Mouse (Mus musculus): ENCODE measurements around the gene Ccnc. TPM values are rescaled to one million over a fixed set of nuclear protein-coding genes. Genes with fewer than 3 reads are reported as not detected.
A peak's percentile ranks its signal among the peaks of the same experiment; 100 is the strongest.
"Not testable (repeated sequence)": the region's sequence is repeated elsewhere in the genome, so short reads cannot be mapped to it uniquely, and the experiment has no call there.

The Ccnc gene
- polyA plus RNA-seq, 1 experiment, result 28.3 TPM

GRCm38 (mm10) chr4:21690221-21690620, 37.3 kb upstream of the Ccnc start:
- peak in 1 of 2 experiments; percentile 12 for DNase-seq
- H3K27me3 ChIP-seq (ENCODE audit: control insufficient read depth, insufficient read depth, low read length), result peaks cover 21% of the 10 kb centered on the region; the same call in 1 of the 2 replicates
- no peaks in the 10 kb centered on the region for H3K4me1 ChIP-seq (ENCODE audit: control insufficient read depth, insufficient read depth, low read length)
- no peak overlapping the region for H3K27ac ChIP-seq (ENCODE audit: insufficient read depth, low read length)
- no peak overlapping the region for H3K4me3 ChIP-seq (replicated peaks; ENCODE audit: insufficient read depth, low read depth, low read length)
- WGBS, result 15% methylated on average over 7 of the region's 7 CpGs
- TF ChIP-seq POLR2A (IDR thresholded peaks at IDR 0.05; ENCODE audit: borderline replicate concordance, insufficient read depth, low read length) (no peak), CTCF (IDR thresholded peaks at IDR 0.05; ENCODE audit: borderline replicate concordance, insufficient read depth, low read depth, low read length) (no peak)

- 29% methylated on average over 7 of the region's 7 CpGs for WGBS
- TF ChIP-seq POLR2A (IDR thresholded peaks at IDR 0.05; ENCODE audit: borderline replicate concordance, insufficient read depth, low read length), result no peak
- peak; percentile 67 for TF ChIP-seq CTCF (IDR thresholded peaks at IDR 0.05; ENCODE audit: borderline replicate concordance, insufficient read depth, low read depth, low read length)
- Histone ChIP-seq H3K4me1 (ENCODE audit: control insufficient read depth, insufficient read depth, low read length) (no peaks in the 10 kb centered on the region), H3K27me3 (ENCODE audit: control insufficient read depth, insufficient read depth, low read length) (no peaks in the 10 kb centered on the region; the same call in 1 of the 2 replicates), H3K4me3 (replicated peaks; ENCODE audit: insufficient read depth, low read depth, low read length) (no peak overlapping the region), H3K27ac (ENCODE audit: insufficient read depth, low read length) (no peak overlapping the region)
- DNase-seq, result peak; percentile 39 to 50
Measured at GRCm38 (mm10) chr4:21695638-21696254, 31.8 kb upstream of the Ccnc start.

GRCm38 (mm10) chr4:21705046-21705445, 22.5 kb upstream of the Ccnc start:
- Histone ChIP-seq H3K4me3 (replicated peaks; ENCODE audit: insufficient read depth, low read depth, low read length) (no peak overlapping the region), H3K27ac (ENCODE audit: insufficient read depth, low read length) (no peak overlapping the region), H3K4me1 (ENCODE audit: control insufficient read depth, insufficient read depth, low read length) (no peaks in the 10 kb centered on the region), H3K27me3 (ENCODE audit: control insufficient read depth, insufficient read depth, low read length) (no peaks in the 10 kb centered on the region)
- no peak for DNase-seq
- WGBS, result 46% methylated on average over 1 of the region's 1 CpGs
- TF ChIP-seq POLR2A (IDR thresholded peaks at IDR 0.05; ENCODE audit: borderline replicate concordance, insufficient read depth, low read length) (no peak), CTCF (IDR thresholded peaks at IDR 0.05; ENCODE audit: borderline replicate concordance, insufficient read depth, low read depth, low read length) (no peak)

- H3K4me1 ChIP-seq (ENCODE audit: control insufficient read depth, insufficient read depth, low read length), result no peaks in the 10 kb centered on the region
- 3% methylated on average over 13 of the region's 13 CpGs for WGBS
- no peak overlapping the region for H3K27ac ChIP-seq (ENCODE audit: insufficient read depth, low read length)
- peak in 1 of 2 experiments; percentile 12 for DNase-seq
- H3K27me3 ChIP-seq (ENCODE audit: control insufficient read depth, insufficient read depth, low read length), result no peaks in the 10 kb centered on the region; the same call in 1 of the 2 replicates
- no peak for TF ChIP-seq CTCF (IDR thresholded peaks at IDR 0.05; ENCODE audit: borderline replicate concordance, insufficient read depth, low read depth, low read length)
- no peak for TF ChIP-seq POLR2A (IDR thresholded peaks at IDR 0.05; ENCODE audit: borderline replicate concordance, insufficient read depth, low read length)
- H3K4me3 ChIP-seq (replicated peaks; ENCODE audit: insufficient read depth, low read depth, low read length), result no peak overlapping the region
Measured at GRCm38 (mm10) chr4:21712147-21712546, 15.4 kb upstream of the Ccnc start.

GRCm38 (mm10) chr4:21722752-21723334, 4.7 kb upstream of the Ccnc start:
- WGBS, result 45% methylated on average over 7 of the region's 7 CpGs
- no peak for TF ChIP-seq POLR2A (IDR thresholded peaks at IDR 0.05; ENCODE audit: borderline replicate concordance, insufficient read depth, low read length)
- no peak for TF ChIP-seq CTCF (IDR thresholded peaks at IDR 0.05; ENCODE audit: borderline replicate concordance, insufficient read depth, low read depth, low read length)
- Histone ChIP-seq H3K4me1 (ENCODE audit: control insufficient read depth, insufficient read depth, low read length) (no peaks in the 10 kb centered on the region), H3K27ac (ENCODE audit: insufficient read depth, low read length) (no peak overlapping the region), H3K4me3 (replicated peaks; ENCODE audit: insufficient read depth, low read depth, low read length) (no peak overlapping the region), H3K27me3 (ENCODE audit: control insufficient read depth, insufficient read depth, low read length) (no peaks in the 10 kb centered on the region)
- no peak for DNase-seq

GRCm38 (mm10) chr4:21726912-21727614, 438 bp upstream of the Ccnc start:
- under 1% methylated on average over 22 of the region's 22 CpGs for WGBS
- peak; percentile 45 to 72 for DNase-seq
- no peaks in the 10 kb centered on the region for H3K27me3 ChIP-seq (ENCODE audit: control insufficient read depth, insufficient read depth, low read length)
- H3K4me1 ChIP-seq (ENCODE audit: control insufficient read depth, insufficient read depth, low read length), result no peaks in the 10 kb centered on the region
- H3K27ac ChIP-seq (ENCODE audit: insufficient read depth, low read length), result 0 out of 2 replicates have a peak overlapping the region, but pooled peaks have one; percentile 19
- TF ChIP-seq CTCF (IDR thresholded peaks at IDR 0.05; ENCODE audit: borderline replicate concordance, insufficient read depth, low read depth, low read length) (peak; percentile 37; the same call in 1 of the 2 replicates), POLR2A (IDR thresholded peaks at IDR 0.05; ENCODE audit: borderline replicate concordance, insufficient read depth, low read length) (no peak)
- H3K4me3 ChIP-seq (replicated peaks; ENCODE audit: insufficient read depth, low read depth, low read length), result peak overlapping the region; percentile 73

- H3K4me1 ChIP-seq (ENCODE audit: control insufficient read depth, insufficient read depth, low read length), result no peaks in the 10 kb centered on the region
- DNase-seq, result no peak
- 77% methylated on average over 4 of the region's 4 CpGs for WGBS
- no peaks in the 10 kb centered on the region for H3K27me3 ChIP-seq (ENCODE audit: control insufficient read depth, insufficient read depth, low read length)
- TF ChIP-seq POLR2A (IDR thresholded peaks at IDR 0.05; ENCODE audit: borderline replicate concordance, insufficient read depth, low read length), result no peak
- TF ChIP-seq CTCF (IDR thresholded peaks at IDR 0.05; ENCODE audit: borderline replicate concordance, insufficient read depth, low read depth, low read length), result no peak
- H3K27ac ChIP-seq (ENCODE audit: insufficient read depth, low read length), result no peak overlapping the region
- H3K4me3 ChIP-seq (replicated peaks; ENCODE audit: insufficient read depth, low read depth, low read length), result no peak overlapping the region
Measured at GRCm38 (mm10) chr4:21739169-21739568, 11.7 kb downstream of the Ccnc start.

GRCm38 (mm10) chr4:21744142-21744541, 16.6 kb downstream of the Ccnc start:
- H3K27me3 ChIP-seq (ENCODE audit: control insufficient read depth, insufficient read depth, low read length); H3K4me3 ChIP-seq (replicated peaks; ENCODE audit: insufficient read depth, low read depth, low read length); H3K4me1 ChIP-seq (ENCODE audit: control insufficient read depth, insufficient read depth, low read length); H3K27ac ChIP-seq (ENCODE audit: insufficient read depth, low read length); DNase-seq: not testable (repeated sequence)
- 95% methylated on average over 8 of the region's 8 CpGs for WGBS
